Mouse (Mus musculus): ENCODE data around the gene A130010J15Rik. TPM values are rescaled to one million over a fixed set of nuclear protein-coding genes. Genes with fewer than 3 reads are reported as not detected.

Gene A130010J15Rik
- polyA plus RNA-seq, 1 experiment: 4.1 TPM

- H3K79me3 ChIP-seq (ENCODE audit: low read depth): no peaks in the 10 kb centered on the region
- TF ChIP-seq CEBPB (IDR thresholded peaks at IDR 0.05; ENCODE audit: low read depth) (no peak), MAX (IDR thresholded peaks at IDR 0.05) (no peak), USF1 (IDR thresholded peaks at IDR 0.05; ENCODE audit: low read depth) (no peak), CTCF (IDR thresholded peaks at IDR 0.05; ENCODE audit: control insufficient read depth, insufficient read depth, insufficient read length) (no peak), MYOG (IDR thresholded peaks at IDR 0.05; ENCODE audit: control insufficient read depth, extremely low read depth, insufficient read length) (no peak), FOSL1 (IDR thresholded peaks at IDR 0.05; ENCODE audit: insufficient read depth, low read length, poor library complexity, severe bottlenecking) (no peak), MYOD1 (IDR thresholded peaks at IDR 0.05; ENCODE audit: control insufficient read depth, insufficient read length, low read depth) (no peak)
- peaks cover 10% of the 10 kb centered on the region for H3K27me3 ChIP-seq (ENCODE audit: control insufficient read depth, insufficient read depth, insufficient read length)
- H3K36me3 ChIP-seq (ENCODE audit: control insufficient read depth, insufficient read depth): no peaks in the 10 kb centered on the region
- H3ac ChIP-seq (ENCODE audit: control insufficient read depth, insufficient read length, low read depth): no peak overlapping the region
- H3K4me3 ChIP-seq (ENCODE audit: insufficient read depth, poor library complexity, severe bottlenecking): no peak overlapping the region
- no peaks in the 10 kb centered on the region for H3K79me2 ChIP-seq (ENCODE audit: control insufficient read depth, insufficient read depth)
Measured at GRCm38 (mm10) chr1:193160317-193161032, 7.4 kb upstream of the A130010J15Rik start.

GRCm38 (mm10) chr1:193169228-193169627, 1.4 kb downstream of the A130010J15Rik start:
- Histone ChIP-seq H3ac (ENCODE audit: control insufficient read depth, insufficient read length, low read depth) (no peak overlapping the region), H3K79me2 (ENCODE audit: control insufficient read depth, insufficient read depth) (no peaks in the 10 kb centered on the region), H3K4me3 (ENCODE audit: insufficient read depth, poor library complexity, severe bottlenecking) (no peak overlapping the region), H3K27me3 (ENCODE audit: control insufficient read depth, insufficient read depth, insufficient read length) (peaks cover 14% of the 10 kb centered on the region), H3K79me3 (ENCODE audit: low read depth) (no peaks in the 10 kb centered on the region), H3K36me3 (ENCODE audit: control insufficient read depth, insufficient read depth) (no peaks in the 10 kb centered on the region)
- no peak for TF ChIP-seq MAX (IDR thresholded peaks at IDR 0.05)
- TF ChIP-seq CEBPB (IDR thresholded peaks at IDR 0.05; ENCODE audit: low read depth): no peak
- TF ChIP-seq CTCF (IDR thresholded peaks at IDR 0.05; ENCODE audit: control insufficient read depth, insufficient read depth, insufficient read length): no peak
- no peak for TF ChIP-seq MYOD1 (IDR thresholded peaks at IDR 0.05; ENCODE audit: control insufficient read depth, insufficient read length, low read depth)
- TF ChIP-seq USF1 (IDR thresholded peaks at IDR 0.05; ENCODE audit: low read depth): no peak
- TF ChIP-seq FOSL1 (IDR thresholded peaks at IDR 0.05; ENCODE audit: insufficient read depth, low read length, poor library complexity, severe bottlenecking): no peak
- no peak for TF ChIP-seq MYOG (IDR thresholded peaks at IDR 0.05; ENCODE audit: control insufficient read depth, extremely low read depth, insufficient read length)

- H3K79me2 ChIP-seq (ENCODE audit: control insufficient read depth, insufficient read depth): no peaks in the 10 kb centered on the region
- no peak for TF ChIP-seq MYOD1 (IDR thresholded peaks at IDR 0.05; ENCODE audit: control insufficient read depth, insufficient read length, low read depth)
- TF ChIP-seq FOSL1 (IDR thresholded peaks at IDR 0.05; ENCODE audit: insufficient read depth, low read length, poor library complexity, severe bottlenecking): no peak
- no peak for TF ChIP-seq CEBPB (IDR thresholded peaks at IDR 0.05; ENCODE audit: low read depth)
- TF ChIP-seq MAX (IDR thresholded peaks at IDR 0.05): no peak
- no peak for TF ChIP-seq USF1 (IDR thresholded peaks at IDR 0.05; ENCODE audit: low read depth)
- no peak for TF ChIP-seq MYOG (IDR thresholded peaks at IDR 0.05; ENCODE audit: control insufficient read depth, extremely low read depth, insufficient read length)
- no peak for TF ChIP-seq CTCF (IDR thresholded peaks at IDR 0.05; ENCODE audit: control insufficient read depth, insufficient read depth, insufficient read length)
- H3K4me3 ChIP-seq (ENCODE audit: insufficient read depth, poor library complexity, severe bottlenecking): no peak overlapping the region
- H3ac ChIP-seq (ENCODE audit: control insufficient read depth, insufficient read length, low read depth): no peak overlapping the region
- H3K79me3 ChIP-seq (ENCODE audit: low read depth): no peaks in the 10 kb centered on the region
- no peaks in the 10 kb centered on the region for H3K36me3 ChIP-seq (ENCODE audit: control insufficient read depth, insufficient read depth)
- peaks cover 14% of the 10 kb centered on the region for H3K27me3 ChIP-seq (ENCODE audit: control insufficient read depth, insufficient read depth, insufficient read length)
Measured at GRCm38 (mm10) chr1:193169856-193170255, 2.0 kb downstream of the A130010J15Rik start.

GRCm38 (mm10) chr1:193172991-193173809, 5.4 kb downstream of the A130010J15Rik start:
- peak overlapping the region; percentile 68 for H3K4me3 ChIP-seq (ENCODE audit: insufficient read depth, poor library complexity, severe bottlenecking)
- H3K27me3 ChIP-seq (ENCODE audit: control insufficient read depth, insufficient read depth, insufficient read length): peaks cover 5% of the 10 kb centered on the region
- TF ChIP-seq MAX (IDR thresholded peaks at IDR 0.05) (no peak), MYOG (IDR thresholded peaks at IDR 0.05; ENCODE audit: control insufficient read depth, extremely low read depth, insufficient read length) (no peak), MYOD1 (IDR thresholded peaks at IDR 0.05; ENCODE audit: control insufficient read depth, insufficient read length, low read depth) (no peak), FOSL1 (IDR thresholded peaks at IDR 0.05; ENCODE audit: insufficient read depth, low read length, poor library complexity, severe bottlenecking) (no peak)
- no peaks in the 10 kb centered on the region for H3K79me3 ChIP-seq (ENCODE audit: low read depth)
- no peaks in the 10 kb centered on the region for H3K36me3 ChIP-seq (ENCODE audit: control insufficient read depth, insufficient read depth)
- H3K79me2 ChIP-seq (ENCODE audit: control insufficient read depth, insufficient read depth): no peaks in the 10 kb centered on the region
- H3ac ChIP-seq (ENCODE audit: control insufficient read depth, insufficient read length, low read depth): peak overlapping the region; percentile 96

GRCm38 (mm10) chr1:193173810-193174129, 5.9 kb downstream of the A130010J15Rik start:
- TF ChIP-seq USF1 (IDR thresholded peaks at IDR 0.05; ENCODE audit: low read depth): no peak
- TF ChIP-seq MYOD1 (IDR thresholded peaks at IDR 0.05; ENCODE audit: control insufficient read depth, insufficient read length, low read depth): no peak
- no peak for TF ChIP-seq CEBPB (IDR thresholded peaks at IDR 0.05; ENCODE audit: low read depth)
- no peak for TF ChIP-seq CTCF (IDR thresholded peaks at IDR 0.05; ENCODE audit: control insufficient read depth, insufficient read depth, insufficient read length)
- no peak for TF ChIP-seq MAX (IDR thresholded peaks at IDR 0.05)
- TF ChIP-seq FOSL1 (IDR thresholded peaks at IDR 0.05; ENCODE audit: insufficient read depth, low read length, poor library complexity, severe bottlenecking): no peak
- no peak for TF ChIP-seq MYOG (IDR thresholded peaks at IDR 0.05; ENCODE audit: control insufficient read depth, extremely low read depth, insufficient read length)
- H3K27me3 ChIP-seq (ENCODE audit: control insufficient read depth, insufficient read depth, insufficient read length): peaks cover 5% of the 10 kb centered on the region
- no peaks in the 10 kb centered on the region for H3K36me3 ChIP-seq (ENCODE audit: control insufficient read depth, insufficient read depth)
- H3K79me3 ChIP-seq (ENCODE audit: low read depth): no peaks in the 10 kb centered on the region
- peak overlapping the region; percentile 68 for H3K4me3 ChIP-seq (ENCODE audit: insufficient read depth, poor library complexity, severe bottlenecking)
- H3K79me2 ChIP-seq (ENCODE audit: control insufficient read depth, insufficient read depth): no peaks in the 10 kb centered on the region
- peak overlapping the region; percentile 96 for H3ac ChIP-seq (ENCODE audit: control insufficient read depth, insufficient read length, low read depth)

All from C2C12 (cell line).